Mouse (Mus musculus) cortical plate, adult 2 months (tissue): ENCODE measurements around the gene Ceacam15.
"Not testable (repeated sequence)": the region's sequence is repeated elsewhere in the genome, so short reads cannot be mapped to it uniquely, and the experiment has no call there.

Source experiments
- CTCF ChIP-seq: fragments of 200-500 bp; IDR thresholded peaks from 2 replicates; pipeline ENCODE4 v1.5.1; 2011; ENCODE audit warnings: mild to moderate bottlenecking, control low read depth, low read length; ENCODE audit not compliant: insufficient read depth; ENCODE audit errors: extremely low read depth
- POLR2A ChIP-seq: fragments of 200-500 bp; IDR thresholded peaks from 2 replicates; pipeline ENCODE4 v1.6.1; 2011; ENCODE audit warnings: mild to moderate bottlenecking, low read length, control low read depth; ENCODE audit not compliant: insufficient read depth; ENCODE audit errors: extremely low read depth

GRCm38 (mm10) chr7:16643106-16643505, 32.4 kb downstream of the Ceacam15 start:
- not testable (repeated sequence) for TF ChIP-seq CTCF, POLR2A
